Mouse (Mus musculus): ENCODE measurements around the gene Mpz.

DNA sequence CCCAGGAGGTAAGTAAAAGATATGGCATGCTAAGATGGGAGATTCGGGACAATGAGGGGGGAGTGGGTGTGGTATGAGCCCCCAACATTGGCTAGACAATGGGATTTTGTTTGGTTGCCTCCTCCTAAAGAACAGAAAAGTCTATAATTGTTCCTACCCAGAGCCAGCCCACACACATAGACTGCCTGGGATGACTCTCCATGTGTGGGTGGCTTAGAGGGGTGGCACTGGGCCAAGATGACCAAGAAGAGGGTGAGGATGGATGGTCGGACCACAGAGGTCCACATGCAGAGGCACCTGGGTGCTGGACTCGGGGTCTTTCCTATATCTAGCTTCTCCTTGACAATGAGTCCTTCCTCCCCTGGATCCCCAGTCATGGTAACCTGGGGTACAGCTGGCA is 6.1 kb downstream of the Mpz start:
- TF ChIP-seq USF1 (IDR thresholded peaks at IDR 0.05; ENCODE audit: low read depth) (no peak), CTCF (IDR thresholded peaks at IDR 0.05; ENCODE audit: control insufficient read depth, insufficient read depth, insufficient read length) (no peak), MAX (IDR thresholded peaks at IDR 0.05) (no peak), CEBPB (IDR thresholded peaks at IDR 0.05; ENCODE audit: low read depth) (no peak), FOSL1 (IDR thresholded peaks at IDR 0.05; ENCODE audit: insufficient read depth, low read length, poor library complexity, severe bottlenecking) (no peak)

Data from C2C12 (cell line).